In genomic region chr12:24470943-24471342, GRCm38 (mm10) we compare ENCODE assay signal across 9 mouse cellular contexts. TPM values are rescaled to one million over a fixed set of nuclear protein-coding genes. Genes with fewer than 3 reads are reported as not detected.
A peak's percentile ranks its signal among the peaks of the same experiment; 100 is the strongest.
DNase-seq lines count a peak whose midpoint lies in the region; ATAC-seq lines count a peak whose summit lies in the region.
"Had no signal": no experiment of that assay in that cellular context is flagged by ENCODE, and none has a peak within 500 bp of the region (broad histone marks: within the 10 kb centered on the region; RNA-seq: fewer than 3 reads in every experiment).

No protein-coding gene starts in this region.

- H3K27ac ChIP-seq in intestine, embryonic 15.5 days = no peak overlapping the region
- H3K27ac ChIP-seq: hindbrain, embryonic 15.5 days had no signal

- H3K9me3 ChIP-seq in intestine, embryonic 15.5 days = no peaks in the 10 kb centered on the region
- H3K9me3 ChIP-seq: hindbrain, embryonic 15.5 days had no signal

- no peaks in the 10 kb centered on the region for H3K36me3 ChIP-seq in intestine, embryonic 15.5 days
- H3K36me3 ChIP-seq: hindbrain, embryonic 15.5 days had no signal

- 16% methylated on average over 4 of the region's 4 CpGs for WGBS in intestine, embryonic 15.5 days

- ATAC-seq in erythroblast, adult 5-6 weeks (replicated peaks; ENCODE audit: low FRiP score, poor library complexity, severe bottlenecking) = peak; percentile 64; the same call in 1 of the 2 replicates
- 0 out of 2 replicates have a peak, but pooled peaks have one; percentile 55 for ATAC-seq in intestine, embryonic 15.5 days

- H3K4me2 ChIP-seq in intestine, embryonic 15.5 days (replicated peaks) = no peak overlapping the region
- H3K4me2 ChIP-seq: hindbrain, embryonic 15.5 days had no signal

- no peaks in the 10 kb centered on the region for H3K4me1 ChIP-seq in intestine, embryonic 15.5 days (replicated peaks)
- H3K4me1 ChIP-seq: hindbrain, embryonic 15.5 days had no signal

- no peak overlapping the region for H3K4me3 ChIP-seq in intestine, embryonic 15.5 days (replicated peaks)
- H3K4me3 ChIP-seq: hindbrain, embryonic 15.5 days had no signal

- no peak overlapping the region for H3K9ac ChIP-seq in intestine, embryonic 15.5 days
- H3K9ac ChIP-seq: hindbrain, embryonic 15.5 days had no signal

- no peaks in the 10 kb centered on the region for H3K27me3 ChIP-seq in intestine, embryonic 15.5 days (replicated peaks)
- H3K27me3 ChIP-seq: hindbrain, embryonic 15.5 days had no signal

- peak; percentile 62 for DNase-seq in ovary, postnatal 14 days (ENCODE audit: low spot score)
- no peak for DNase-seq in ovary, adult 18-20 months (ENCODE audit: low spot score)
- DNase-seq in adrenal gland, adult 2 months = peak; percentile 47
- peak; percentile 32 to 43 for DNase-seq in lung, adult 18-20 months
- peak; percentile 35 for DNase-seq in retina, postnatal 7 days (ENCODE audit: low read depth, low spot score)
- peak; percentile 12 for DNase-seq in yolk sac, embryonic 10.5 days (ENCODE audit: low spot score)

RNA-seq across cellular contexts. Expression of gene Taf1b, which starts 27.2 kb away (rescaled TPM):
- 10 to 100 TPM; 11.7 to 15.0 TPM for total RNA-seq in adrenal gland, adult 2 months (2021)
- polyA plus RNA-seq in adrenal gland, adult 2 months (2012; rRNA removed) = 3.4 and 3.5 TPM in 2 replicates
- total RNA-seq in erythroblast, adult 5-6 weeks (2015; ENCODE audit: low replicate concordance) = 6.5 and 17.1 TPM in 2 replicates
- 9.3 and 9.9 TPM in 2 replicates for total RNA-seq in erythroblast, adult 5-6 weeks (2017; ENCODE audit: low replicate concordance)
- polyA plus RNA-seq in intestine, embryonic 15.5 days (2015; fragmentation: Nextera tagmentation; extraction: Ambion mirVana) = 19.5 and 19.9 TPM in 2 replicates
